Mouse (Mus musculus) adrenal gland, postnatal 14 days (tissue): ENCODE data around the gene Sptbn2. TPM values are rescaled to one million over a fixed set of nuclear protein-coding genes. Genes with fewer than 3 reads are reported as not detected.

Experiments
- DNase-seq: peaks from one replicate; pipeline ENCODE4 v3.0.0; 2021; ENCODE audit warnings: mixed read lengths
- total RNA-seq: library from RNA; stranded (reverse); gene quantifications from 2 replicates; pipeline ENCODE4 v1.2.3, GENCODE M21; 2021

Gene Sptbn2
- total RNA-seq, 1 experiment from 2014 or later: 5.9 TPM

GRCm38 (mm10) chr19:4785206-4785605, 74.2 kb downstream of the Sptbn2 start:
- no peak for DNase-seq

GRCm38 (mm10) chr19:4786313-4786712, 75.3 kb downstream of the Sptbn2 start:
- no peak for DNase-seq

- no peak for DNase-seq
Measured at GRCm38 (mm10) chr19:4793281-4793830, 82.4 kb downstream of the Sptbn2 start.

GRCm38 (mm10) chr19:4793831-4794422, 83.0 kb downstream of the Sptbn2 start, which contains the start of gene Rbm4:
Gene Rbm4, minus strand, starts transcription at chr19:4793901.
- DNase-seq: peak; percentile 98

GRCm38 (mm10) chr19:4795929-4796328, 85.0 kb downstream of the Sptbn2 start:
- DNase-seq: no peak

GRCm38 (mm10) chr19:4797846-4798245, 86.9 kb downstream of the Sptbn2 start:
- no peak for DNase-seq

GRCm38 (mm10) chr19:4799083-4799482, 88.1 kb downstream of the Sptbn2 start:
- DNase-seq: no peak

Other genes starting within 250 kb of the Sptbn2 start
- 35.0 and 41.1 TPM in 2 replicates for gene Syt12, start 233.7 kb upstream of the Sptbn2 start, total RNA-seq
- 23.0 and 25.2 TPM in 2 replicates for gene 2010003K11Rik, start 212.6 kb upstream of the Sptbn2 start, total RNA-seq
- gene Pcx, start 200.7 kb upstream of the Sptbn2 start, total RNA-seq: 351 and 352 TPM in 2 replicates
- 6.1 and 7.6 TPM in 2 replicates for gene Lrfn4, start 95.5 kb upstream of the Sptbn2 start, total RNA-seq
- gene Rce1, start 85.5 kb upstream of the Sptbn2 start, total RNA-seq: 26.1 and 28.6 TPM in 2 replicates
- not detected in 2 replicates for gene Gm960, start 12.5 kb upstream of the Sptbn2 start, total RNA-seq
- 13.1 and 15.2 TPM in 2 replicates for gene Rbm4b, start 45.3 kb downstream of the Sptbn2 start, total RNA-seq
- gene Rbm4, start 82.7 kb downstream of the Sptbn2 start, total RNA-seq: 57.2 and 60.3 TPM in 2 replicates
- 23.1 and 30.8 TPM in 2 replicates for gene Gm21992, start 100.4 kb downstream of the Sptbn2 start, total RNA-seq
- 43.5 and 45.4 TPM in 2 replicates for gene Rbm14, start 100.5 kb downstream of the Sptbn2 start, total RNA-seq
- 107 and 116 TPM in 2 replicates for gene Ccs, start 128.2 kb downstream of the Sptbn2 start, total RNA-seq
- 0.19 TPM in 2 replicates for gene Ccdc87, start 128.2 kb downstream of the Sptbn2 start, total RNA-seq
- gene Ctsf, start 144.0 kb downstream of the Sptbn2 start, total RNA-seq: 261 and 277 TPM in 2 replicates
- 0.67 and 1.4 TPM in 2 replicates for gene Actn3, start 166.7 kb downstream of the Sptbn2 start, total RNA-seq
- gene Zdhhc24, start 167.5 kb downstream of the Sptbn2 start, total RNA-seq: 15.1 and 17.2 TPM in 2 replicates
- 10.3 and 11.0 TPM in 2 replicates for gene Bbs1, start 195.5 kb downstream of the Sptbn2 start, total RNA-seq
- gene Dpp3, start 217.1 kb downstream of the Sptbn2 start, total RNA-seq: 69.2 and 87.7 TPM in 2 replicates
- 5.3 and 5.6 TPM in 2 replicates for gene Peli3, start 232.0 kb downstream of the Sptbn2 start, total RNA-seq